Mouse (Mus musculus) neural tube, embryonic 14.5 days (tissue): ENCODE data around the gene Nmur1. TPM values are rescaled to one million over a fixed set of nuclear protein-coding genes. Genes with fewer than 3 reads are reported as not detected.

Source experiments
- ATAC-seq: fragments of 200-750 bp; cut with Nextera tagmentation; 2 replicates; pipeline ENCODE4 v1.8.0; 2017; ENCODE audit warnings: low read depth, mild to moderate bottlenecking, moderate TSS enrichment, moderate library complexity
- H3K27ac ChIP-seq: fragments of 300-500 bp; sonication (generic); 2 replicates; pipeline ENCODE4 v1.5.1; 2014; ENCODE audit warnings: low read depth, mild to moderate bottlenecking, control low read depth, low read length, moderate library complexity, mixed read lengths
- H3K27me3 ChIP-seq: fragments of 300-500 bp; sonication (generic); 2 replicates; pipeline ENCODE4 v1.6.1; 2014; ENCODE audit warnings: low read length; ENCODE audit not compliant: control insufficient read depth, insufficient read depth
- H3K36me3 ChIP-seq: fragments of 300-500 bp; sonication (generic); 2 replicates; pipeline ENCODE4 v1.6.1; 2014; ENCODE audit warnings: low read length, mixed read lengths; ENCODE audit not compliant: control insufficient read depth, insufficient read depth
- H3K4me1 ChIP-seq: fragments of 300-500 bp; sonication (generic); 2 replicates; pipeline ENCODE4 v1.6.1; 2014; ENCODE audit warnings: low read length; ENCODE audit not compliant: control insufficient read depth, insufficient read depth
- H3K4me2 ChIP-seq: fragments of 300-500 bp; sonication (generic); 2 replicates; pipeline ENCODE4 v1.6.1; 2014; ENCODE audit warnings: mild to moderate bottlenecking, low read depth, low read length, control low read depth
- H3K4me3 ChIP-seq: fragments of 300-500 bp; sonication (generic); 2 replicates; pipeline ENCODE4 v1.5.1; 2014; ENCODE audit warnings: low read depth, low read length, control low read depth, mixed read lengths
- H3K9ac ChIP-seq: fragments of 300-500 bp; sonication (generic); replicated peaks from 2 replicates; pipeline ENCODE4 v1.6.1; 2014; ENCODE audit warnings: low read depth, mild to moderate bottlenecking, control low read depth, low read length, mixed read lengths
- H3K9me3 ChIP-seq: fragments of 300-500 bp; sonication (generic); 2 replicates; pipeline ENCODE4 v1.6.1; 2016; ENCODE audit warnings: low read length; ENCODE audit not compliant: control insufficient read depth
- WGBS: fragments of 180-500 bp; shearing (Covaris S2); extraction: QIAGEN DNeasy Blood & Tissue Kit; methylation state at CpG from one replicate; pipeline ENCODE4 v1.1.7; 2014; 5-methylcytosine and 5-hydroxymethylcytosine counted together
- polyA plus RNA-seq: library from polyadenylated mRNA; unstranded; fragments of >200 nt; fragmentation: Nextera tagmentation; extraction: Ambion mirVana; gene quantifications from 2 replicates; pipeline ENCODE4 v1.2.1, GENCODE M21; 2014

The Nmur1 gene
- polyA plus RNA-seq, 1 experiment from 2014 or later, result not detected

DNA sequence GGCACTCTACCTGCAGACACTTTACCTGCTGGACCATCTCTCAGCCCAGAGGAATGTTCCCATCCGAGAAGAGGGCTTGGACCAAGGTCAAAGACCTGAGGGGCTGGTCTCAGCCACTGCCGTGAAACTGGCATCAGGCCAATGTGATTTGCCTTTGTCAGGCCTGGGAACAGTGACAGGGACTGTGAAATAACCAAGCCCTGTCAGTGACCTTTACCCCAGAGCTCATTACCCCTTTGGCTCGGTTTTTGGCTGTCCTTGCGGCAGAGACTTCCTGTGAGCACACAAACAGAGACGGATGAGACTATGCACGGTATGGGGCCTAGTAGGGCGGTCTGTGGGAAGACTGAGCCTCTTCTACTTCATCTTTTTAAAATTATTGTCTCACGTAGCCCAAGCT lies 19.1 kb downstream of the Nmur1 start:
- H3K9ac ChIP-seq, result no peak overlapping the region
- WGBS, result 75% methylated on average over 8 of the region's 8 CpGs
- H3K4me2 ChIP-seq, result no peak overlapping the region
- H3K36me3 ChIP-seq, result no peaks in the 10 kb centered on the region
- H3K4me1 ChIP-seq, result no peaks in the 10 kb centered on the region
- no peak overlapping the region for H3K4me3 ChIP-seq
- no peaks in the 10 kb centered on the region for H3K9me3 ChIP-seq
- no peaks in the 10 kb centered on the region for H3K27me3 ChIP-seq
- ATAC-seq, result no peak
- H3K27ac ChIP-seq, result no peak overlapping the region

DNA sequence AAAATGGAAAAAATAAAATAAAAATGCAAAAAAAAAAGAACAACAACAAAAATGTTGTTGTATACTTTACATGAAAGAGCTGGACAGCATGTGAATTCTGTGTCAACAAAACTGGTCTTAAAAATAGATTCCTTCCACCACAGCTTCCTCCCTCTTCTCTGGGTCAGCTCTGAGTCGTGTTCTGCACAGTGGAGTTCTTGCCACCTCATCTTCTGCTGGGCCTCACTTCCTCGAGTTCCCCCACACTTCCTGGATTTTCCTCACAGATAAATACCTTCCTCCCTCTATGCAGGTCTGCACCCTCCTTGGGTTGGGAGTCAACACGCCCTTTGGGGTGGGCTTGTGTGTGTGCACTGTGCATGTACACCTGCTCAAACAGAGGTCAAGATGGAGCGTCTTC lies 19.7 kb downstream of the Nmur1 start:
- Histone ChIP-seq H3K9ac (no peak overlapping the region), H3K27me3 (no peaks in the 10 kb centered on the region), H3K4me2 (no peak overlapping the region), H3K4me1 (no peaks in the 10 kb centered on the region), H3K9me3 (no peaks in the 10 kb centered on the region), H3K27ac (no peak overlapping the region), H3K36me3 (no peaks in the 10 kb centered on the region), H3K4me3 (no peak overlapping the region)
- no peak for ATAC-seq
- 87% methylated on average over 4 of the region's 4 CpGs for WGBS

DNA sequence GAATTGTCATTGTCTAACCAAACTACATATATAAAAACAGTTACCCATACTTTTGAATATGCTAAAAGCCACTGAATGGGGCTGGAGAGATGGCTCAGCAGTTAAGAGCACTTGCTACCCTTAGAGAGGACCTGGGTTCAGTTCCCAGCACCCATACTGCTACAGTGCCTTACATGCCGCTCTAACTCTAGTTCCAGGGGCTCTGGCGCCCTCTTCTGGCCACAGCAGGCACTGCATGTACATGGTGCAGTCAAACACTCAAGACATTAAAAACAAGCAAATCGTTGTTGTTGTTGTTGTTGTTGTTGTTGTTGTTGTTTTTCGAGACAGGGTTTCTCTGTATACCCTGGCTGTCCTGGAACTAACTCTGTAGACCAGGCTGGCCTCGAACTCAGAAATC lies 21.2 kb downstream of the Nmur1 start:
- Histone ChIP-seq H3K4me1 (no peaks in the 10 kb centered on the region), H3K9me3 (no peaks in the 10 kb centered on the region), H3K4me2 (no peak overlapping the region), H3K9ac (no peak overlapping the region), H3K4me3 (no peak overlapping the region), H3K36me3 (no peaks in the 10 kb centered on the region), H3K27ac (no peak overlapping the region), H3K27me3 (no peaks in the 10 kb centered on the region)
- ATAC-seq, result no peak
- 64% methylated on average over 5 of the region's 5 CpGs for whole genome bisulfite sequencing

DNA sequence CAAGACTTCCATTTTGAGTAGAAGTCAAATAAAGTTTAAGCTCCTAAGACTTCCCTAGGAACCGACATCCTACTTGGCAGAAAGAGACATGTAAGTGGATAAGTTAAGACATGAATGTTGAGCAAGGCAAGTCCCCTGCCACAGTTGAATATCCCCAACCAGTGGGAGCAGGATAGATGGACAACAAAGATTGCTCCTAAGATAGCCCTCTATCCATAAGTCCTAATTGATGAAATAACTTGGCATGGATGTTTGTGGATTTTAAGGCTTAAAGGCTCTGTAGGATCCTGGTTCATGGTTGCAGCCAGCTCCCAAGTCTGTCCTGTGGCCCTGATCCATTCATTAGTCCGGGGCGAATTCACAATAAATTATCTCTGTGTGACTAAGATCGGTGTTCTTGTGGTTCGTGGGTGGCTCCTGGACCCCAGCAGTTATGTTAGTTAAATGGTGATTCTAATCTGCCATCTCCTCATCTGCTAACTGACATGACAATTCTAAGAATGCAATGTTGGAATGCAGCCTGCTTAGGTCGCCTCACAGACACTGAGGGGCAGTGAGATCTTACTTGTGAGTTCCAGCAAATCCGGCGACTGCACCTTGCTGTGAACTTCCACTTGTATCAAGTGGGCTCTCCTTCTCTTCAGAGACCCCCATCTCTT lies 25.8 kb downstream of the Nmur1 start:
- WGBS, result 83% methylated on average over 8 of the region's 8 CpGs
- Histone ChIP-seq H3K27ac (no peak overlapping the region), H3K27me3 (no peaks in the 10 kb centered on the region), H3K36me3 (no peaks in the 10 kb centered on the region), H3K4me3 (no peak overlapping the region), H3K9ac (no peak overlapping the region), H3K4me2 (no peak overlapping the region), H3K9me3 (no peaks in the 10 kb centered on the region), H3K4me1 (no peaks in the 10 kb centered on the region)
- no peak for ATAC-seq

DNA sequence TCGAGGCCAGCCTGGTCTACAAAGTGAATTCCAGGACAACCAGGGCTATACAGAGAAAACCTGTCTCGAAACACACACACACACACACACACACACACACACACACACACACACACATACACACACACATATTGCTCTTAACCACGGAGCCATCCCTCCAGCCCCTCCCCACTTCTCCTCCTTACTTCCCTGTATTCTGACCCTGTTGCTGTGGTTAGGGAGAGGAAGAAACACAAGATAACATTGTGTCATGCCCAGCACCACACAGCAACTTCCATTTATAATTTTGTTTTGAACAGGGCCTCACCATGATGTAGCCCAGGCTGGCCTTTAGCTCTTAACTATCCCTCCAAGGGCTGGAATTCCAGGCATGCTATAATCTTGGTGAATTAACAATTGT lies 26.7 kb downstream of the Nmur1 start:
- ATAC-seq, result no peak
- WGBS, result 69% methylated on average over 3 of the region's 3 CpGs

DNA sequence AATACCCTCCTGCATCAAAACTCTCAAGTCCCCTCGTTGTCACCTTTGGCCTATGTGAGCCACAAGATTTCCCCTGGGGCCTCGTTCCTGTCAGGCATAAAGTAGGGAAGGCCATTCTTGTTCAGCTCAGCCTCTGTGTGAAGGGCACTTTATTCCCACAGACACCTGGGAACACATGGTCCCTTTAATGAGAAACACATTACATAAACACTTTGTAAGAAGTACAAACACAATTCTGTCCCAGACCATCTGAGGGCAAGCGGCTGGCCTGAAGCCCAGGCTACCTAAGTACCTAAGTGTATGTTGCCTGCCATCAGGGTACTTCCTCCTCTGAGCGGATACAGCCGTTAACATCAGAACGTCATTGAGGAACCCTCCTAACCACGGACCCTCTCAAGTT lies 27.8 kb downstream of the Nmur1 start:
- no peaks in the 10 kb centered on the region for H3K27me3 ChIP-seq
- no peak for ATAC-seq
- H3K4me1 ChIP-seq, result no peaks in the 10 kb centered on the region
- H3K4me3 ChIP-seq, result no peak overlapping the region
- H3K9me3 ChIP-seq, result no peaks in the 10 kb centered on the region
- no peak overlapping the region for H3K4me2 ChIP-seq
- no peaks in the 10 kb centered on the region for H3K36me3 ChIP-seq
- WGBS, result 67% methylated on average over 7 of the region's 7 CpGs
- no peak overlapping the region for H3K27ac ChIP-seq
- no peak overlapping the region for H3K9ac ChIP-seq

More for the DNA sequence above, 26.7 kb downstream of the Nmur1 start:
- no peaks in the 10 kb centered on the region for H3K27me3 ChIP-seq
- H3K36me3 ChIP-seq, result no peaks in the 10 kb centered on the region
- H3K4me2 ChIP-seq, result no peak overlapping the region
- H3K9me3 ChIP-seq, result no peaks in the 10 kb centered on the region
- H3K4me3 ChIP-seq, result no peak overlapping the region
- no peaks in the 10 kb centered on the region for H3K4me1 ChIP-seq
- H3K27ac ChIP-seq, result no peak overlapping the region
- no peak overlapping the region for H3K9ac ChIP-seq

DNA sequence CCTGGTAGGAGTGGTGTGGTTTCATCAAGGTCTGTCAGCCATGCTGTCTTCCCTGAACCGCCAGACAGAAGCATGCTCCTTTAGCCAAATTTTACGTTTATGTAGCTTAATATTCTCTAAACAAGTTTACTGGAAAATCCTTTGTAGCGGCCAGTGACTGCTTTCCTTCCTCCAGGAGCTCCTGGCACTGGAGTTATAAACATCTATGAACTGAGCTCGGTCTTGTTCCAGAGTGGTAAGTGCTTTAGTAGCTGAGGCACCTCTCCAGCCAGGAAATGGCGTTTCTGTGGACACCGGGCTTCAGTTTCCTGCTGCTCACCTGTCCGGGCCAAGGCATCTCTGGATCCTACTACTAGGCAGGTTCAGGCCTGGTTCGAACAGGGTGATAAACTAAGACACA lies 28.4 kb downstream of the Nmur1 start:
- no peaks in the 10 kb centered on the region for H3K4me1 ChIP-seq
- no peak overlapping the region for H3K27ac ChIP-seq
- H3K36me3 ChIP-seq, result no peaks in the 10 kb centered on the region
- no peak for ATAC-seq
- H3K4me2 ChIP-seq, result no peak overlapping the region
- WGBS, result 84% methylated on average over 8 of the region's 8 CpGs
- H3K9me3 ChIP-seq, result no peaks in the 10 kb centered on the region
- H3K4me3 ChIP-seq, result no peak overlapping the region
- H3K27me3 ChIP-seq, result no peaks in the 10 kb centered on the region
- no peak overlapping the region for H3K9ac ChIP-seq

DNA sequence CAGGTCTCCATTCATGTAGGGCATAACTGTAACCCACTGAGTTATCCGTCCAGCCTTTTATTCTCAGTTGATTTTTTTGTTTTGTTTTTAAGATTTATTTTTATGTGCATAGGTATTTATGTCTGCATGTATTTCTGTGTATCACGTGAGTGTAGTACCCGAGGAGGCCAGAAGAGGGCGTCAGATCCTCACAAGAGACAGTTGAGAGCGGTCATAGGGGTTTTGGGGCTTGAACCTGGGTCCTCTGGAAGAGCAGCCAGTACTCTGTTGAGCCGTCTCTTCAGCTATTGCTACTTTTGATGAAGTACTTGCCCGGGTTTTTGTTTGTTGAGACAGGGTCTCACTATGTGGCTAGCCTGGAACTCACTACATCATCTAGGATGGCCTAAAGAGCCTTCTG lies 30.1 kb downstream of the Nmur1 start:
- no peaks in the 10 kb centered on the region for H3K36me3 ChIP-seq
- no peak overlapping the region for H3K9ac ChIP-seq
- no peaks in the 10 kb centered on the region for H3K27me3 ChIP-seq
- no peaks in the 10 kb centered on the region for H3K9me3 ChIP-seq
- no peak for ATAC-seq
- no peak overlapping the region for H3K4me3 ChIP-seq
- H3K4me2 ChIP-seq, result no peak overlapping the region
- H3K4me1 ChIP-seq, result no peaks in the 10 kb centered on the region
- no peak overlapping the region for H3K27ac ChIP-seq
- WGBS, result 71% methylated on average over 7 of the region's 7 CpGs

DNA sequence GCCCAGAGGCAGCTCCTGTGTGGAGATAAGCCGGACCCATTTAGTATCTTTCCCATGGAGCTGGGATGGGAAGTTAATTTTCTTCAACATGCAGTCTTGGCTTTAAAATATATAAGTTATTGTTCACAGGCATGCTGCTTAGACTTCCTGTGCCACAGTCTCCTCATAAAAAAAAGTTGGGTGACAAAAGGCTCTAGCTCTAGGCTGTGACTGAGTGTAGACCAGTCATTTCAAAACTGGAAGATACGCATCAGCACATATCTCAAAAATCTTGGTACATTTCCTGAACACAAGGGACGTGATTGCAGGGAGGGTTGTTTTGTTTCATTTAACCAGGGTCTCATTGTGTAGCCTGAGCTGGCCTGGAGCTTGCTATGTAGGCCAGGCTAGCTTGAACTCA lies 31.8 kb downstream of the Nmur1 start:
- H3K27me3 ChIP-seq, result no peaks in the 10 kb centered on the region
- no peaks in the 10 kb centered on the region for H3K9me3 ChIP-seq
- no peak overlapping the region for H3K9ac ChIP-seq
- no peak overlapping the region for H3K4me3 ChIP-seq
- H3K4me1 ChIP-seq, result no peaks in the 10 kb centered on the region
- H3K27ac ChIP-seq, result no peak overlapping the region
- WGBS, result 94% methylated on average over 3 of the region's 3 CpGs
- H3K36me3 ChIP-seq, result no peaks in the 10 kb centered on the region
- H3K4me2 ChIP-seq, result no peak overlapping the region
- no peak for ATAC-seq
